Mouse (Mus musculus): ENCODE data around the gene Sgsh.

DNA sequence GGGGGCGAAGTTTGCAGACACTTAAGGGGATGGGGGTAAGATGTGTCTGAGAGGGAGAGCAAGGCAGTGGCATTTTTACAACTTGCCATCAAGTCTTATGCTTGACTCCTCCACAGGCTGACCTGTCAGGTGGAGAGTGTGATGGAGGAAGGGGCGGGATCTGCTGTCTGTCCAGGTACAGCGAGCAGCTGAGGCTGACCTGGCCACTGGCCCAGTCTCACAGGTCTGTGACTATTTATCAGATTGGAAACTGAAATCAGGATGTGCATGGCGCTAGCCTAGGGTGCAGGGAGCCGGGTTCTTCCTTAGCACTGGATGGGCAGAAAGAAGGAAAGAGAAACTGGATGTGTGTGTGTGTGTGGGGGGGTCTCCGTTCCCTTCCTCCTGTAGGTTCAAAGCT, 38.9 kb upstream of the Sgsh start:
- TF ChIP-seq TCF3 (IDR thresholded peaks at IDR 0.05; ENCODE audit: insufficient read length, low read depth), result no peak
- no peak for TF ChIP-seq MAX (IDR thresholded peaks at IDR 0.05; ENCODE audit: low read depth)
- TF ChIP-seq TCF12 (IDR thresholded peaks at IDR 0.05; ENCODE audit: insufficient read depth, poor library complexity, severe bottlenecking), result no peak
- TF ChIP-seq E2F4 (IDR thresholded peaks at IDR 0.05; ENCODE audit: insufficient read depth), result no peak

All from myocyte (in vitro differentiated cells).